Mouse (Mus musculus): ENCODE measurements around the gene Tekt5.

- no peak for TF ChIP-seq CTCF (IDR thresholded peaks at IDR 0.05; ENCODE audit: control insufficient read depth, insufficient read depth, low read length)
- no peak for TF ChIP-seq POLR2A (IDR thresholded peaks at IDR 0.05; ENCODE audit: borderline replicate concordance, control insufficient read depth, low read depth, low read length)
Measured at GRCm38 (mm10) chr16:10327563-10328333, 67.5 kb downstream of the Tekt5 start.

All from bone marrow, adult 2 months (tissue).